Mouse (Mus musculus) cortical plate, adult 2 months (tissue): ENCODE data around the gene Lrrc3.

Experiments used
- CTCF ChIP-seq: fragments of 200-500 bp; IDR thresholded peaks from 2 replicates; pipeline ENCODE4 v1.5.1; 2011; ENCODE audit warnings: mild to moderate bottlenecking, control low read depth, low read length; ENCODE audit not compliant: insufficient read depth; ENCODE audit errors: extremely low read depth
- POLR2A ChIP-seq: fragments of 200-500 bp; IDR thresholded peaks from 2 replicates; pipeline ENCODE4 v1.6.1; 2011; ENCODE audit warnings: mild to moderate bottlenecking, low read length, control low read depth; ENCODE audit not compliant: insufficient read depth; ENCODE audit errors: extremely low read depth

- no peak for TF ChIP-seq POLR2A
- TF ChIP-seq CTCF = peak; percentile 61
Measured at GRCm38 (mm10) chr10:77916636-77917335, 14.4 kb upstream of the Lrrc3 start.
